Mouse (Mus musculus): ENCODE data around the gene Ppp1r3e. TPM values are rescaled to one million over a fixed set of nuclear protein-coding genes. Genes with fewer than 3 reads are reported as not detected.

Gene Ppp1r3e
- 1 to 10 TPM; 2.8 to 5.2 TPM for total RNA-seq (2021)
- long read RNA-seq, experiment 1, partial matches to known transcripts, result 0 of 1 reads
- long read RNA-seq, experiment 1, other reads (novel, unspliced or antisense), result 0 of 1 reads
- long read RNA-seq, experiment 2, partial matches to known transcripts, result 0 of 1 reads
- long read RNA-seq, experiment 2, other reads (novel, unspliced or antisense), result 0 of 1 reads

GRCm38 (mm10) chr14:54877048-54877715, at the start of gene Ppp1r3e:
Gene Ppp1r3e (minus strand): TSS chr14:54877550.
- intact Hi-C loops (cut with DNase I), result no loop called here
- DNase-seq, result peak; percentile 70 to 73

- intact Hi-C loops (cut with DNase I), result no loop called here
- peak; percentile 68 to 71 for DNase-seq
These were observed 49.2 kb upstream of the Ppp1r3e start for GRCm38 (mm10) chr14:54926401-54927158.

- DNase-seq, result peak; percentile 71 to 74
- intact Hi-C loops (cut with DNase I), result no loop called here
These were observed 48.3 kb upstream of the Ppp1r3e start, which contains the start of gene Efs for GRCm38 (mm10) chr14:54925349-54926342. Gene Efs (minus strand): TSS chr14:54926126.

GRCm38 (mm10) chr14:54924641-54925348, 47.4 kb upstream of the Ppp1r3e start:
- intact Hi-C loops (cut with DNase I), result no loop called here
- DNase-seq, result peak; percentile 69 to 70

GRCm38 (mm10) chr14:54920076-54920685, 42.8 kb upstream of the Ppp1r3e start:
- intact Hi-C loops (cut with DNase I), result no loop called here
- no peak for DNase-seq

GRCm38 (mm10) chr14:54913343-54913742, 36.0 kb upstream of the Ppp1r3e start:
- intact Hi-C loops (cut with DNase I), result no loop called here
- DNase-seq, result no peak

- intact Hi-C loops (cut with DNase I), result no loop called here
- DNase-seq, result peak; percentile 68 to 70
These were observed 35.5 kb upstream of the Ppp1r3e start, which contains the start of gene Slc22a17 for GRCm38 (mm10) chr14:54912886-54913285. Gene Slc22a17 (minus strand): TSS chr14:54913132.

- intact Hi-C loops (cut with DNase I), result no loop called here
- DNase-seq, result peak in 1 of 2 experiments; percentile 23
These were observed 34.9 kb upstream of the Ppp1r3e start for GRCm38 (mm10) chr14:54912109-54912850.

GRCm38 (mm10) chr14:54908682-54909081, 31.3 kb upstream of the Ppp1r3e start:
- intact Hi-C loops (cut with DNase I), result no loop called here

GRCm38 (mm10) chr14:54903641-54904040, 26.3 kb upstream of the Ppp1r3e start:
- intact Hi-C loops (cut with DNase I), result loop anchor here (5.0 kb wide), 1 partner anchor 199 kb away; no protein-coding TSS in a partner anchor
- DNase-seq, result no peak

More at GRCm38 (mm10) chr14:54908682-54909081, 31.3 kb upstream of the Ppp1r3e start:
- DNase-seq, result no peak

- peak; percentile 56 to 75 for DNase-seq
- intact Hi-C loops (cut with DNase I), result loop anchor here (2.0 to 5.0 kb wide), 2 partner anchors 114 to 202 kb away; partner anchors contain the start of gene Ngdn
These were observed 23.0 kb upstream of the Ppp1r3e start for GRCm38 (mm10) chr14:54900383-54900782.

GRCm38 (mm10) chr14:54897445-54897844, 20.1 kb upstream of the Ppp1r3e start:
- intact Hi-C loops (cut with DNase I), result no loop called here
- no peak for DNase-seq

GRCm38 (mm10) chr14:54894296-54895151, 17.2 kb upstream of the Ppp1r3e start:
- intact Hi-C loops (cut with DNase I), result no loop called here

GRCm38 (mm10) chr14:54893651-54894181, 16.4 kb upstream of the Ppp1r3e start:
- intact Hi-C loops (cut with DNase I), result no loop called here
- peak; percentile 95 to 96 for DNase-seq

More at GRCm38 (mm10) chr14:54894296-54895151, 17.2 kb upstream of the Ppp1r3e start:
- peak; percentile 71 to 76 for DNase-seq

- no peak for DNase-seq
- intact Hi-C loops (cut with DNase I), result no loop called here
These were observed 14.8 kb upstream of the Ppp1r3e start, which contains the start of gene Pabpn1 for GRCm38 (mm10) chr14:54892200-54892599. Gene Pabpn1 (plus strand): TSS chr14:54892500.

GRCm38 (mm10) chr14:54885309-54885708, 8.0 kb upstream of the Ppp1r3e start:
- no peak for DNase-seq
- intact Hi-C loops (cut with DNase I), result no loop called here

Measured in heart, postnatal 14 days (tissue).